Mouse (Mus musculus) kidney, postnatal 36 days (tissue): ENCODE results near the gene Lmna.

Experiments used
- DNase-seq, 2 experiments: peaks; one replicate each; pipeline ENCODE4 v3.0.0; 2021 to 2022; ENCODE audit warnings: mixed read lengths in 2 of 2

The Lmna gene

GRCm38 (mm10) chr3:88467116-88467824 is 42.5 kb downstream of the Lmna start:
- peak; percentile 88 to 96 for DNase-seq

- no peak for DNase-seq
Observed at GRCm38 (mm10) chr3:88465127-88465526, 44.6 kb downstream of the Lmna start.

GRCm38 (mm10) chr3:88464425-88464824 is 45.3 kb downstream of the Lmna start:
- DNase-seq = no peak

- DNase-seq = no peak
Observed at GRCm38 (mm10) chr3:88460983-88461696, 48.6 kb downstream of the Lmna start, which contains the start of gene Sema4a. Gene Sema4a (minus strand): TSS chr3:88461182.

GRCm38 (mm10) chr3:88460029-88460428 is 49.7 kb downstream of the Lmna start:
- DNase-seq = no peak

- no peak for DNase-seq
Observed at GRCm38 (mm10) chr3:88458778-88459219, 51.0 kb downstream of the Lmna start.

- DNase-seq = no peak
Observed at GRCm38 (mm10) chr3:88456746-88457532, 52.8 kb downstream of the Lmna start.

GRCm38 (mm10) chr3:88456313-88456712 is 53.4 kb downstream of the Lmna start:
- DNase-seq = peak; percentile 90 to 95

GRCm38 (mm10) chr3:88455588-88456264 is 54.0 kb downstream of the Lmna start:
- peak; percentile 73 to 78 for DNase-seq

- DNase-seq = peak; percentile 60 to 75
Observed at GRCm38 (mm10) chr3:88454762-88455587, 54.8 kb downstream of the Lmna start.

GRCm38 (mm10) chr3:88453986-88454385 is 55.8 kb downstream of the Lmna start:
- no peak for DNase-seq

GRCm38 (mm10) chr3:88453369-88453768 is 56.4 kb downstream of the Lmna start:
- no peak for DNase-seq

GRCm38 (mm10) chr3:88452716-88453115 is 57.0 kb downstream of the Lmna start:
- no peak for DNase-seq

- no peak for DNase-seq
Observed at GRCm38 (mm10) chr3:88452246-88452645, 57.5 kb downstream of the Lmna start.

- no peak for DNase-seq
Observed at GRCm38 (mm10) chr3:88450379-88451131, 59.2 kb downstream of the Lmna start.

- DNase-seq = no peak
Observed at GRCm38 (mm10) chr3:88449395-88450023, 60.2 kb downstream of the Lmna start.

- no peak for DNase-seq
Observed at GRCm38 (mm10) chr3:88448443-88448842, 61.3 kb downstream of the Lmna start.

- DNase-seq = no peak
Observed at GRCm38 (mm10) chr3:88447676-88448183, 62.0 kb downstream of the Lmna start.

GRCm38 (mm10) chr3:88446471-88447123 is 63.2 kb downstream of the Lmna start:
- DNase-seq = no peak

- DNase-seq = no peak
Observed at GRCm38 (mm10) chr3:88442888-88443287, 66.9 kb downstream of the Lmna start.
